Mouse (Mus musculus): ENCODE results near the gene Glb1l3.
"Not testable (repeated sequence)": the region's sequence is repeated elsewhere in the genome, so short reads cannot be mapped to it uniquely, and the experiment has no call there.

Gene Glb1l3

GRCm38 (mm10) chr9:26860751-26861150 lies at the start of gene Glb1l3:
Gene Glb1l3, minus strand, starts transcription at chr9:26860890.
- no peak for DNase-seq

- not testable (repeated sequence) for DNase-seq
Observed at GRCm38 (mm10) chr9:26869856-26870255, 9.2 kb upstream of the Glb1l3 start.

- DNase-seq, result no peak
Observed at GRCm38 (mm10) chr9:26831089-26831488, 29.6 kb downstream of the Glb1l3 start.

- no peak for DNase-seq
Observed at GRCm38 (mm10) chr9:26819942-26820341, 40.7 kb downstream of the Glb1l3 start.

GRCm38 (mm10) chr9:26808735-26809134 lies 52.0 kb downstream of the Glb1l3 start:
- DNase-seq, result no peak

GRCm38 (mm10) chr9:26805935-26806666 lies 54.6 kb downstream of the Glb1l3 start, which contains the start of gene Glb1l2:
Gene Glb1l2, minus strand, starts transcription at chr9:26806468.
- peak; percentile 85 for DNase-seq

GRCm38 (mm10) chr9:26804321-26804720 lies 56.4 kb downstream of the Glb1l3 start:
- no peak for DNase-seq

GRCm38 (mm10) chr9:26800357-26800756 lies 60.3 kb downstream of the Glb1l3 start:
- no peak for DNase-seq

- no peak for DNase-seq
Observed at GRCm38 (mm10) chr9:26798731-26799130, 62.0 kb downstream of the Glb1l3 start.

- no peak for DNase-seq
Observed at GRCm38 (mm10) chr9:26798205-26798604, 62.5 kb downstream of the Glb1l3 start.

GRCm38 (mm10) chr9:26792829-26793228 lies 67.9 kb downstream of the Glb1l3 start:
- no peak for DNase-seq

GRCm38 (mm10) chr9:26783414-26783975 lies 77.2 kb downstream of the Glb1l3 start:
- no peak for DNase-seq

- DNase-seq, result no peak
Observed at GRCm38 (mm10) chr9:26778421-26778820, 82.3 kb downstream of the Glb1l3 start.

GRCm38 (mm10) chr9:26776122-26776902 lies 84.4 kb downstream of the Glb1l3 start:
- no peak for DNase-seq

- DNase-seq, result no peak
Observed at GRCm38 (mm10) chr9:26775700-26776099, 85.0 kb downstream of the Glb1l3 start.

GRCm38 (mm10) chr9:26768181-26768580 lies 92.5 kb downstream of the Glb1l3 start:
- no peak for DNase-seq

All from right cerebral cortex, postnatal 25 days (tissue).